Mouse (Mus musculus): ENCODE measurements around the gene Tmem150c. TPM values are rescaled to one million over a fixed set of nuclear protein-coding genes. Genes with fewer than 3 reads are reported as not detected.

Gene Tmem150c
- total and polyA plus RNA-seq, 2 experiments from 2014 or later, result 0.31 to 0.98 TPM

- DNase-seq (ENCODE audit: low spot score) (no peak), ATAC-seq (ENCODE audit: insufficient read depth, low read depth) (no peak)
- Histone ChIP-seq H3K9me3 (replicated peaks; ENCODE audit: control insufficient read depth, low read length) (no peaks in the 10 kb centered on the region), H3K4me2 (ENCODE audit: low read depth, low read length) (peak overlapping the region; percentile 97), H3K27ac (ENCODE audit: low read depth) (no peak overlapping the region), H3K27me3 (ENCODE audit: control insufficient read depth, insufficient read depth, low read length) (0 out of 2 replicates have a peak, but pooled peaks cover 17% of the 10 kb centered on the region), H3K9ac (replicated peaks; ENCODE audit: low read depth, low read length) (no peak overlapping the region), H3K4me3 (ENCODE audit: low read depth, low read length) (peak overlapping the region; percentile 93), H3K36me3 (replicated peaks; ENCODE audit: control insufficient read depth, insufficient read depth, low read length) (no peaks in the 10 kb centered on the region), H3K4me1 (ENCODE audit: control insufficient read depth, insufficient read depth) (0 out of 2 replicates have a peak, but pooled peaks cover 5% of the 10 kb centered on the region)
- 17% methylated on average over 13 of the region's 13 CpGs for WGBS
- no peak for TF ChIP-seq EP300 (IDR thresholded peaks at IDR 0.05; ENCODE audit: low read depth)
- no peak for TF ChIP-seq CTCF (IDR thresholded peaks at IDR 0.05; ENCODE audit: low read depth)
Observed at GRCm38 (mm10) chr5:100158301-100158700, 1.3 kb downstream of the Tmem150c start.

GRCm38 (mm10) chr5:100155646-100156045 is 4.0 kb downstream of the Tmem150c start:
- WGBS, result 54% methylated on average over 6 of the region's 6 CpGs
- Histone ChIP-seq H3K4me3 (ENCODE audit: low read depth, low read length) (no peak overlapping the region), H3K4me1 (ENCODE audit: control insufficient read depth, insufficient read depth) (0 out of 2 replicates have a peak, but pooled peaks cover 5% of the 10 kb centered on the region), H3K36me3 (replicated peaks; ENCODE audit: control insufficient read depth, insufficient read depth, low read length) (no peaks in the 10 kb centered on the region), H3K9me3 (replicated peaks; ENCODE audit: control insufficient read depth, low read length) (no peaks in the 10 kb centered on the region), H3K27me3 (ENCODE audit: control insufficient read depth, insufficient read depth, low read length) (0 out of 2 replicates have a peak, but pooled peaks cover 17% of the 10 kb centered on the region), H3K9ac (replicated peaks; ENCODE audit: low read depth, low read length) (no peak overlapping the region), H3K4me2 (ENCODE audit: low read depth, low read length) (no peak overlapping the region), H3K27ac (ENCODE audit: low read depth) (no peak overlapping the region)
- TF ChIP-seq CTCF (IDR thresholded peaks at IDR 0.05; ENCODE audit: low read depth) (no peak), EP300 (IDR thresholded peaks at IDR 0.05; ENCODE audit: low read depth) (no peak)
- DNase-seq (ENCODE audit: low spot score), result no peak
- ATAC-seq (ENCODE audit: insufficient read depth, low read depth), result no peak

- Histone ChIP-seq H3K27me3 (ENCODE audit: control insufficient read depth, insufficient read depth, low read length) (no peaks in the 10 kb centered on the region), H3K9me3 (replicated peaks; ENCODE audit: control insufficient read depth, low read length) (no peaks in the 10 kb centered on the region), H3K4me1 (ENCODE audit: control insufficient read depth, insufficient read depth) (no peaks in the 10 kb centered on the region), H3K27ac (ENCODE audit: low read depth) (no peak overlapping the region), H3K9ac (replicated peaks; ENCODE audit: low read depth, low read length) (no peak overlapping the region), H3K4me3 (ENCODE audit: low read depth, low read length) (no peak overlapping the region), H3K4me2 (ENCODE audit: low read depth, low read length) (no peak overlapping the region), H3K36me3 (replicated peaks; ENCODE audit: control insufficient read depth, insufficient read depth, low read length) (no peaks in the 10 kb centered on the region)
- no peak for DNase-seq (ENCODE audit: low spot score)
- no peak for ATAC-seq (ENCODE audit: insufficient read depth, low read depth)
- TF ChIP-seq CTCF (IDR thresholded peaks at IDR 0.05; ENCODE audit: low read depth), result no peak
- no peak for TF ChIP-seq EP300 (IDR thresholded peaks at IDR 0.05; ENCODE audit: low read depth)
- 56% methylated on average over 3 of the region's 3 CpGs for WGBS
Observed at GRCm38 (mm10) chr5:100149967-100150366, 9.6 kb downstream of the Tmem150c start.

- TF ChIP-seq EP300 (IDR thresholded peaks at IDR 0.05; ENCODE audit: low read depth), result no peak
- TF ChIP-seq CTCF (IDR thresholded peaks at IDR 0.05; ENCODE audit: low read depth), result no peak
Observed at GRCm38 (mm10) chr5:100144836-100145235, 14.8 kb downstream of the Tmem150c start.

GRCm38 (mm10) chr5:100127283-100127682 is 32.3 kb downstream of the Tmem150c start:
- Histone ChIP-seq H3K27ac (ENCODE audit: low read depth) (no peak overlapping the region), H3K27me3 (ENCODE audit: control insufficient read depth, insufficient read depth, low read length) (no peaks in the 10 kb centered on the region), H3K4me1 (ENCODE audit: control insufficient read depth, insufficient read depth) (no peaks in the 10 kb centered on the region), H3K9ac (replicated peaks; ENCODE audit: low read depth, low read length) (no peak overlapping the region), H3K9me3 (replicated peaks; ENCODE audit: control insufficient read depth, low read length) (no peaks in the 10 kb centered on the region), H3K4me3 (ENCODE audit: low read depth, low read length) (no peak overlapping the region), H3K4me2 (ENCODE audit: low read depth, low read length) (no peak overlapping the region), H3K36me3 (replicated peaks; ENCODE audit: control insufficient read depth, insufficient read depth, low read length) (no peaks in the 10 kb centered on the region)
- TF ChIP-seq CTCF (IDR thresholded peaks at IDR 0.05; ENCODE audit: low read depth) (no peak), EP300 (IDR thresholded peaks at IDR 0.05; ENCODE audit: low read depth) (no peak)
- ATAC-seq (ENCODE audit: insufficient read depth, low read depth), result no peak
- 49% methylated on average over 8 of the region's 8 CpGs for WGBS
- DNase-seq (ENCODE audit: low spot score), result no peak

More at GRCm38 (mm10) chr5:100144836-100145235, 14.8 kb downstream of the Tmem150c start:
- H3K4me3 ChIP-seq (ENCODE audit: low read depth, low read length), result no peak overlapping the region
- no peaks in the 10 kb centered on the region for H3K36me3 ChIP-seq (replicated peaks; ENCODE audit: control insufficient read depth, insufficient read depth, low read length)
- ATAC-seq (ENCODE audit: insufficient read depth, low read depth), result no peak
- WGBS, result 77% methylated on average over 7 of the region's 7 CpGs
- no peak for DNase-seq (ENCODE audit: low spot score)
- H3K9me3 ChIP-seq (replicated peaks; ENCODE audit: control insufficient read depth, low read length), result no peaks in the 10 kb centered on the region
- H3K27me3 ChIP-seq (ENCODE audit: control insufficient read depth, insufficient read depth, low read length), result no peaks in the 10 kb centered on the region
- no peak overlapping the region for H3K27ac ChIP-seq (ENCODE audit: low read depth)
- no peak overlapping the region for H3K4me2 ChIP-seq (ENCODE audit: low read depth, low read length)
- no peaks in the 10 kb centered on the region for H3K4me1 ChIP-seq (ENCODE audit: control insufficient read depth, insufficient read depth)
- no peak overlapping the region for H3K9ac ChIP-seq (replicated peaks; ENCODE audit: low read depth, low read length)
